Mouse (Mus musculus) mouse embryonic stem cell (cell line): ENCODE measurements at regions not wholly inside any gene's neighbourhood (a gene's known extent, or its start where the extent isn't known, plus 50 kb on each side); places are given as distances from the start of the nearest gene placed in this dataset.

ENCODE experiments used
- in situ Hi-C, 2 experiments: fragments of 300-500 bp; cut with MboI; formaldehyde crosslinking; loops; 1 replicate in 1 of 2; 3 replicates in 1 of 2; pipeline ENCODE4 v1.14.3; 2019 to 2020; ENCODE audit warnings: low sequenced_read_pairs in 2 of 2, low pct_unique_long_range_greater_than_20kb in 1 of 2, mixed read lengths in 1 of 2; ENCODE audit not compliant: unreplicated experiment in 1 of 2

DNA sequence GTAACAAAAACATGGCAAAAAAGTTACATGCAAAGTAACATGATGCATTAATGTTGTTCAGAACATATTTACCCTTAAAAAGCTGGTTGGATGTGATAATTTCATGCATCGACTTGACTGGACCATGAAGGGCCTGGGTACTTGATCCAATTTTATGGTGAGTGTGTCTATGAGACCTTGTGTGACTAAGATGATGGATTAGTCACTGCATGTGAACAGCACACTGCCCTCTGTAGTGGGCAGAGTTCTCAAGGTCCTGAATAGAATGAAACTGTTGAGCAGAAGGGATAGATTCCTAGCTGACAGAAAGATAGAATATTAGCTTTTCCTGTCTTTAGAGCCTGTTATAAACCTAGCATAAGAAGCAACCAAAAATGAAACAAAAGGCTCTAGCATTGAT, 72.3 kb upstream of the Vgll2 start:
- in situ Hi-C loops: no loop called here

DNA sequence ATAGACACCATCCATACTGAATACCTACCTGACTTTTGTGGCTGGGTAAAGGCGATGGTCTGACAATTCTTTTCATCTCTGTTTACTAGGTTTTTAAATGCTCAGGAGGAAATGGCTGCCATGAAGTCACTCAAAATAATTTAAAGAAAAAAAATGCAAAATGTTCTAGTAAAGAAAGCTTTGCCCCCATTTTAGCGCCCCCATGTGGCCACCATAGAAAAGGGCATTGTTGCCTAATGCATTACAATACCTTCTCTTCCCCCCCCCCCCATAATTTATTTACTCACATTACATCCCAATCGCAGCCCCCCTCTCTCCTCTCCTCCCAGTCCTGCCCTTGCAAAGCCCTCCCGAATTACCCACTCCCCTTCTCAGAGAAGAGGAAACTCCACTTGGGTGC, 70.3 kb upstream of the Vgll2 start:
- in situ Hi-C loops: no loop called here

DNA sequence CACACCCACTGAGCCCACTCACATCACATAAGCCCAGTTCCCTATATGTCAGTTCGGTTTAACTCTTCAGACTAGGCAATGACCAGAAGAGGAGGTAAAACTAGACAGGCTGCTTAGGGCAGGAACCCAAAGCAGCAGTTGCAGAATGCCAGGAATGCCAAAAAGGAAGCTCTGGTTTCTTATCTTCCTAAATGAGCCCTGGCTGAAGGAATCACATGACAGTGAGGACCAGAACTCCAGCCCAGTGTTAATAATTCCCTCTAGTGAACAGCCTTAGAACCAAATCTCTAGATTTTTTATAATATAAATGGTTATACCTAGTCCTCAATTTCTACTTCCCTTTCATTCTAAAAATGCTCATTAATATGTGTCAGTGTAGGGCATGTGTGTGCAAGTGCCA, 65.8 kb upstream of the Vgll2 start:
- in situ Hi-C loops: no loop called here

DNA sequence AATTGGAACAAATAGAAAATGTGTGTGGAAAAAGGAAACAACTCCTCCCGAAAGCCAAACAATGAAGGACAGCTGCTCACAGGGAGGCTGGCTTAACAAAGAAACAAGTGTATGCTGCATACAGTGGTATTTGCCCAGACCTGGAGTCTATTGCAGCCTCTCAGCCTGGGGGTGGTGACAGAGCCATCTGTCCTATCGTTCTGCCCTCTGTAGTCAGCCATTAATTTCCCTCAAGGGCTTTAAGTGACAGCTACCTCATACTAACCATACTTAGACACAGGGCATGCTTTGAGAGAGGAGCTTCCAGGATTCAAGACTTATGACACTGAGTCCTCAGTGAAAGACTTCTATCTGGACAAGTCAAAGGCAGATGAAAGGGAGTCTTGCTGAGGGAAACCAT, 60.8 kb upstream of the Vgll2 start:
- in situ Hi-C loops: no loop called here

DNA sequence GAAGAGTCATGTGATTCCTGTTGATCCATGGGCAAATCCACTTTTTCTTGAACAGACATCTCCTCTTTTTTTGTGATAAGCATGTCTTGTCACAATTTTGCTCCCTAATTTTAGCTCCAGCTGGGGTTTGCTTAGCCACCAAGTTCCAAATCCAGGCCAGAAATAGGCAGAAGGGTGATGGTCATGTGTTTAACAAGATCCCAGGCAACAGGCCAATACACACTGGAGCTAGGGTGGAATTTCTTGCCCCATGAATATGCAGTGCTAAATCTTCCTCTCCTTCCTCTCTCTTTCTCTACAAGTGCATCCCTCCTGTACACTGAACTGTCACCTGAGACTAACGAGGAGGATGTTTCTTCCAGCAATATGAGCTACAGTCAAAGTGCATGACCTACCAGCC, 58.6 kb upstream of the Vgll2 start:
- in situ Hi-C loops: no loop called here

DNA sequence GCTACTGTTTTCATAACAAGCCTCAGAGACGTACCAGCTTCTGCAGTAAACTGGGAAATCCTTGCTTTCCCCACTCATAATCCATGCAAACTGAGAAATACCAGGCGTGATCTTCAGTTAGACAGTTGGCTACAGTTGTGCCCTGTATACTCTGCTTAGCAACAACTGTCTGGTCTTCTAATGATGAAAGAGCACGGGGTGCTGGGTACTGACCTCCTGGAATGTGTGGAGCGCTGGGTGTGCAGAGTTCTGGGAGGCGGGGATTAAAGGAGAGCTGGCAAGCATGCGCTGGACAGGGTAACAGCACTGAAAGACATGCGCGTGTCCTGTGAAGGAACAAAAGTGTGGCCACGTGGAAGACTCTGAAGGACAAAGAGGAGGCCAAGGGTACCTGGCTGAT, 52.2 kb upstream of the Vgll2 start:
- in situ Hi-C loops: no loop called here
